Mouse (Mus musculus) spleen, postnatal 14 days (tissue): Measurements from ENCODE around the gene Zfp977.
"Not testable (repeated sequence)": the region's sequence is repeated elsewhere in the genome, so short reads cannot be mapped to it uniquely, and the experiment has no call there.

Experiments
- DNase-seq, 2 experiments: peaks; one replicate each; pipeline ENCODE4 v3.0.0; 2021 to 2022; ENCODE audit warnings: low spot score in 2 of 2

Zfp977 gene

DNA sequence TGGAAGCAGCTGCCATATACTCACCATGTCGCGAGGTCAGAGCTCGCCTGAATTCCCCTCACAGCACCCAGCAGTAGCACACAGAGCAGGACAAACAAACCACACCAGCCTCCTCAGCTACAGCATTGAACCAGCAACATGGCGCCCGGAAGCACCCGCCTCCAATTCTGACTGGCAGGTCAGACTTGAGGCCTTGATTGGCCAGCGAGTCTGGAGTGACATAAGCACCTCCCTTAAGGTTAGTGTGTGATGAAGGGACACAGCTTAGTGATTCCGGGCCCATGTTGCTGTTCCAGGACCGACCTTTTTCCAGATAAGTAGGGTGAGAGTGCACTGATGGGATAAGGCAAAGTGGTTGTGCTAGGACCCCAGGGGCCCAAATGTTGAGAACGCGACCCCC lies at the start of gene Zfp977:
Zfp977 (minus strand) TSS at position 135 of the 400 bp plus-strand sequence.
- DNase-seq = not testable (repeated sequence)

- DNase-seq = not testable (repeated sequence)
Measured at GRCm38 (mm10) chr7:42631031-42631430, 38.7 kb upstream of the Zfp977 start.

DNA sequence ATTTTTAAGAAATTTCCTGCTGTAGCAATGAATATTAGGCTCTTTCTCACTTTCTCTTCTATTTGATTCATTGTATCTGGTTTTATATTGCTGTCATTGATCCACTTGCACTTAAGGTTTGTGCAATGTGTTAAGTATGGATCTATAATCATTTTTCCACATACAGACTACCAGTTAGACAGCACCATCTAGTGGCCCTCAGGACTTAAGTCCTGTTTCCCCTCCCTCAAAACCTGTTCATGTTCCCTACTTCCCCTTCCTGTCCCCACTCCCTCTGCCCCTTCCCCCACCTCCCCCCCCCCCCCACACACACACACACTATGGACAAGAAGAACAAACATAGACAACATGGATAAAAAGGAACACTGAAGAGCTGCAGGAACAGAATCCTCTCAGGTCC lies 3.3 kb upstream of the Zfp977 start:
- DNase-seq = not testable (repeated sequence)

- not testable (repeated sequence) for DNase-seq
Measured at GRCm38 (mm10) chr7:42591311-42591710, 1.0 kb downstream of the Zfp977 start.

DNA sequence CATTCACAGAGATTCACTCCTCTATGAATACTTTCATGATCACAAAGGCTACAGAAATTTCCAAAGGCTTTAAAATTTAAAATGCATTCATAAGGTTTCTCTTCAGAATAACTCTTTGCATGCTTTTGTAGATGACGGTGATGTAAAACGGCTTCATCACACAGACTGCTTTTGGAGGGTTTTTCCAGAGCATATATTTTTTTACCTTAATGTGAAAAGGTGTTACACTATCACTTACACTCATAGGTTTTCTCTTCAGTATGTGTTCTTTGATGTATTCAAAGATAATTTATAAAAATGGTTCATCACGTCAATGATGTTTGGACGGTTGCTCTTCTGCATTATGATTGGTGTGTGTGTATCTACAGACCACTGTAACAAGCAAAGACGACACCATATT lies 13.9 kb downstream of the Zfp977 start, which contains the start of gene Gm21028:
Gm21028 (minus strand) TSS at position 101 of the 400 bp plus-strand sequence.
- DNase-seq = no peak

DNA sequence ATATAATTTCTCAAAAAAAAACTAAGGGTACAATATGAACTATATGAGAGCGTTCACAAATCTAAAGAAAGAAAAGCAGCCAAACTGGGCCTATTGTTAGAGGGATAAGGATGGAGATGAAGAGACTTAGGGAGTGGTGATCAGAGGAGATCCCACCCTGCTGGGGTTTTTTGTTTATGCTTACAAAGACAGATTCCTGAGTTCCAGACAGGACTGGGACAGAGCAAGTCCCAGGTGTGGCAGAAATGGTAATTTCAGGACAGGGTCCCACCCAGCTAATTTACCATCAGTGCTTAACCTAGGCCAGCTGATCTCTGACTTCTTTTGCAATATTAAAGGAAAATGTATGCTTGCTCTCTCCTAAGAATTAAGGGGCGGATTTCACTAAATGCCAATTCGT lies 40.6 kb downstream of the Zfp977 start:
- DNase-seq = no peak
